Mouse (Mus musculus): ENCODE measurements around the gene Ptma. TPM values are rescaled to one million over a fixed set of nuclear protein-coding genes. Genes with fewer than 3 reads are reported as not detected.

The Ptma gene
- total RNA-seq, 2 experiments from 2014 or later = 508 to 527 TPM

GRCm38 (mm10) chr1:86493783-86494182 lies 32.7 kb upstream of the Ptma start:
- no peak for DNase-seq (ENCODE audit: extremely low spot score in 1 of 2, low spot score in 1 of 2)

GRCm38 (mm10) chr1:86496340-86496739 lies 30.2 kb upstream of the Ptma start:
- no peak for DNase-seq (ENCODE audit: extremely low spot score in 1 of 2, low spot score in 1 of 2)

- DNase-seq (ENCODE audit: extremely low spot score in 1 of 2, low spot score in 1 of 2) = no peak
Measured at GRCm38 (mm10) chr1:86497361-86497760, 29.2 kb upstream of the Ptma start.

GRCm38 (mm10) chr1:86497986-86498385 lies 28.5 kb upstream of the Ptma start:
- DNase-seq (ENCODE audit: extremely low spot score in 1 of 2, low spot score in 1 of 2) = no peak

- DNase-seq (ENCODE audit: extremely low spot score in 1 of 2, low spot score in 1 of 2) = no peak
Measured at GRCm38 (mm10) chr1:86498611-86499010, 27.9 kb upstream of the Ptma start.

GRCm38 (mm10) chr1:86499903-86500302 lies 26.6 kb upstream of the Ptma start:
- DNase-seq (ENCODE audit: extremely low spot score in 1 of 2, low spot score in 1 of 2) = peak in 1 of 2 experiments; percentile 74

GRCm38 (mm10) chr1:86500681-86501080 lies 25.8 kb upstream of the Ptma start:
- DNase-seq (ENCODE audit: extremely low spot score in 1 of 2, low spot score in 1 of 2) = no peak

GRCm38 (mm10) chr1:86501114-86501532 lies 25.4 kb upstream of the Ptma start:
- peak in 1 of 2 experiments; percentile 68 for DNase-seq (ENCODE audit: extremely low spot score in 1 of 2, low spot score in 1 of 2)

GRCm38 (mm10) chr1:86501559-86501958 lies 25.0 kb upstream of the Ptma start:
- peak; percentile 96 to 99 for DNase-seq (ENCODE audit: extremely low spot score in 1 of 2, low spot score in 1 of 2)

GRCm38 (mm10) chr1:86502221-86503048 lies 24.1 kb upstream of the Ptma start:
- DNase-seq (ENCODE audit: extremely low spot score in 1 of 2, low spot score in 1 of 2) = no peak

- no peak for DNase-seq (ENCODE audit: extremely low spot score in 1 of 2, low spot score in 1 of 2)
Measured at GRCm38 (mm10) chr1:86503165-86503747, 23.3 kb upstream of the Ptma start.

- peak; percentile 82 to 91 for DNase-seq (ENCODE audit: extremely low spot score in 1 of 2, low spot score in 1 of 2)
Measured at GRCm38 (mm10) chr1:86503906-86504696, 22.4 kb upstream of the Ptma start.

- no peak for DNase-seq (ENCODE audit: extremely low spot score in 1 of 2, low spot score in 1 of 2)
Measured at GRCm38 (mm10) chr1:86504697-86505421, 21.7 kb upstream of the Ptma start.

- no peak for DNase-seq (ENCODE audit: extremely low spot score in 1 of 2, low spot score in 1 of 2)
Measured at GRCm38 (mm10) chr1:86505461-86505860, 21.1 kb upstream of the Ptma start.

GRCm38 (mm10) chr1:86506420-86506819 lies 20.1 kb upstream of the Ptma start:
- no peak for DNase-seq (ENCODE audit: extremely low spot score in 1 of 2, low spot score in 1 of 2)

GRCm38 (mm10) chr1:86507866-86508265 lies 18.7 kb upstream of the Ptma start:
- no peak for DNase-seq (ENCODE audit: extremely low spot score in 1 of 2, low spot score in 1 of 2)

- peak; percentile 62 to 83 for DNase-seq (ENCODE audit: extremely low spot score in 1 of 2, low spot score in 1 of 2)
Measured at GRCm38 (mm10) chr1:86509410-86509809, 17.1 kb upstream of the Ptma start.

GRCm38 (mm10) chr1:86510266-86510665 lies 16.3 kb upstream of the Ptma start:
- no peak for DNase-seq (ENCODE audit: extremely low spot score in 1 of 2, low spot score in 1 of 2)

- DNase-seq (ENCODE audit: extremely low spot score in 1 of 2, low spot score in 1 of 2) = no peak
Measured at GRCm38 (mm10) chr1:86510676-86511441, 15.7 kb upstream of the Ptma start.
